Mouse (Mus musculus) cortical plate, adult 2 months (tissue): ENCODE measurements at regions not wholly inside any gene's neighbourhood (a gene's known extent, or its start where the extent isn't known, plus 50 kb on each side); places are given as distances from the start of the nearest gene placed in this dataset.

Experiments
- CTCF ChIP-seq: fragments of 200-500 bp; IDR thresholded peaks from 2 replicates; pipeline ENCODE4 v1.5.1; 2011; ENCODE audit warnings: mild to moderate bottlenecking, control low read depth, low read length; ENCODE audit not compliant: insufficient read depth; ENCODE audit errors: extremely low read depth
- POLR2A ChIP-seq: fragments of 200-500 bp; IDR thresholded peaks from 2 replicates; pipeline ENCODE4 v1.6.1; 2011; ENCODE audit warnings: mild to moderate bottlenecking, low read length, control low read depth; ENCODE audit not compliant: insufficient read depth; ENCODE audit errors: extremely low read depth

DNA sequence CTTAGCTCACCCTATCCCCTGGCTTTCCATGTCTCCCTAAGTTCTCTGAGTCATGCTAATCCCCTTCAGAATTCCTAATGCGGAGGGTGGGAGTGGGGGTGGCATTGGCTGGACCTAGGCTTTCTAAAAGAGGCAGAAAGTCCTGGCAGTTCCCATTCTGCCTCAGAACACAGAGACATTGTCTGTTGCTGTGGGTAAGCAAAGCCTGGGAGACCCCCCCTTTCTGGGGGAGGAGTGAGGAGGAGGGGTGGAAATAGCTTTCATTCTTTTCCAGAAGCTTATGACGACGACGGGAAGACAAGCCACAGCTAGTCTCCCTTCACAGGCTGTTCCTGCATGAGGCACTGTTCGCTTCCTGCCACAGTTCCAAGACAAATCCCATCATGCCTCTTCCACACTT is 83.6 kb downstream of the Trim29 start:
- no peak for TF ChIP-seq POLR2A
- TF ChIP-seq CTCF, result no peak
